Mouse (Mus musculus): ENCODE results near the gene Apba2. TPM values are rescaled to one million over a fixed set of nuclear protein-coding genes. Genes with fewer than 3 reads are reported as not detected.

The Apba2 gene
- polyA plus RNA-seq, 1 experiment: not detected

- Histone ChIP-seq H3K4me2 (ENCODE audit: low read depth) (no peak overlapping the region), H3K27me3 (ENCODE audit: control insufficient read depth, insufficient read depth, insufficient read length) (no peaks in the 10 kb centered on the region), H3ac (ENCODE audit: control insufficient read depth, insufficient read length) (no peak overlapping the region), H3K36me3 (ENCODE audit: control insufficient read depth, insufficient read depth) (no peaks in the 10 kb centered on the region), H3K4me3 (no peak overlapping the region), H3K79me2 (ENCODE audit: control insufficient read depth, insufficient read depth) (no peaks in the 10 kb centered on the region)
- TF ChIP-seq MYOG (IDR thresholded peaks at IDR 0.05; ENCODE audit: control insufficient read depth in 1 of 3, insufficient read depth in 1 of 3, insufficient read length in 2 of 3, low read depth in 2 of 3) (no peak), USF1 (IDR thresholded peaks at IDR 0.05; ENCODE audit: low read depth) (no peak), REST (IDR thresholded peaks at IDR 0.05; ENCODE audit: insufficient read depth, insufficient read length) (no peak), POLR2A (IDR thresholded peaks at IDR 0.05; ENCODE audit: insufficient read length, low read depth) (no peak), E2F4 (IDR thresholded peaks at IDR 0.05; ENCODE audit: insufficient read depth) (no peak), MYOD1 (IDR thresholded peaks at IDR 0.05; ENCODE audit: control insufficient read depth in 1 of 3, insufficient read length in 2 of 3, low read depth in 2 of 3) (no peak), CEBPB (IDR thresholded peaks at IDR 0.05; ENCODE audit: insufficient read depth, poor library complexity, severe bottlenecking) (no peak), TCF12 (IDR thresholded peaks at IDR 0.05; ENCODE audit: insufficient read depth, poor library complexity, severe bottlenecking) (no peak), POLR2AphosphoS2 (IDR thresholded peaks at IDR 0.05; ENCODE audit: insufficient read length, low read depth) (no peak), SRF (IDR thresholded peaks at IDR 0.05; ENCODE audit: control insufficient read depth, insufficient read length, low read depth) (no peak), MAX (IDR thresholded peaks at IDR 0.05; ENCODE audit: low read depth) (no peak), TCF3 (IDR thresholded peaks at IDR 0.05; ENCODE audit: insufficient read length, low read depth) (no peak)
Measured at GRCm38 (mm10) chr7:64552523-64553190, 51.2 kb downstream of the Apba2 start.

DNA sequence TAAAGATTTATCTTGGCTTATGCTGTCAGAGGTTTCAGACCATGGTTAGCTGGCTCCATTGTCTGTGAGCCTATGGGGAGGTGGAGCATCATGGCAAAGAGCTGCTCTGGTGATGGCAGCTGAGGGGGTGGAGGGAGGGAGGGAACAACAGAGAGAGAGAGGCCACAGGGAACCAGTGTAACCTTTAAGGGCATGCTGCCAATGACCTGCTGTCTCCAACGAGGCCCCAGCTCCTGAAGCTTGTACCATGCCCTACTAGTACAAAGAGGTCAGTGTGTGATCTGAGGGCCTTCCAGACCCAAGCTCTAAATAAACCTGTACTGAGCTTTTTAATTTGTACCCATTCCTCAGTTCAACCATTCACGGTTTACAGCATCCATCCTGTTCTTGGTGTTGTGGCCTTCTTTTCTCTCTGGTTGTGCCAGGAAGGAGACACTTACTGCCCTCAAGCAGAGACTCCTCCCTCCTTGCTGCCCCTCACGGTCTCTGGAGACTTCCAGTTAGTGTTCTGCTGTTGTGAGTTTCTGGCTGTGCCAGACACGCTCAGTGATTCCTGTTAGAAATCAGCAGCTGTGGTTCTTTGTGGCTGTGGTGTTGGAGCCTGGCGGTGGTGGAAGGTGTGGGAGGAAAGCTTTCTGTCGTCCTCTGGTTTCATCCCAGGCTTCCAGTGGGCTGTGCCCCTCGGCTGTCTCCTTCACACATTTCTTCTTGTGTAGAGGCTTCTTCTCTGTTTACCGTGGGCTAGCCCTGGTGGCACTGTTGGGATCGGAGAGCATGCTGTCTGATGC lies 60.4 kb downstream of the Apba2 start:
- H3K36me3 ChIP-seq (ENCODE audit: control insufficient read depth, insufficient read depth): no peaks in the 10 kb centered on the region
- no peak overlapping the region for H3K4me3 ChIP-seq
- H3K4me2 ChIP-seq (ENCODE audit: low read depth): no peak overlapping the region
- H3ac ChIP-seq (ENCODE audit: control insufficient read depth, insufficient read length): no peak overlapping the region
- TF ChIP-seq TCF12 (IDR thresholded peaks at IDR 0.05; ENCODE audit: insufficient read depth, poor library complexity, severe bottlenecking): no peak
- no peak for TF ChIP-seq MYOD1 (IDR thresholded peaks at IDR 0.05; ENCODE audit: control insufficient read depth in 1 of 3, insufficient read length in 2 of 3, low read depth in 2 of 3)
- no peak for TF ChIP-seq MYOG (IDR thresholded peaks at IDR 0.05; ENCODE audit: control insufficient read depth in 1 of 3, insufficient read depth in 1 of 3, insufficient read length in 2 of 3, low read depth in 2 of 3)
- TF ChIP-seq POLR2AphosphoS2 (IDR thresholded peaks at IDR 0.05; ENCODE audit: insufficient read length, low read depth): no peak
- TF ChIP-seq MAX (IDR thresholded peaks at IDR 0.05; ENCODE audit: low read depth): no peak
- TF ChIP-seq TCF3 (IDR thresholded peaks at IDR 0.05; ENCODE audit: insufficient read length, low read depth): no peak
- TF ChIP-seq E2F4 (IDR thresholded peaks at IDR 0.05; ENCODE audit: insufficient read depth): no peak
- no peak for TF ChIP-seq SRF (IDR thresholded peaks at IDR 0.05; ENCODE audit: control insufficient read depth, insufficient read length, low read depth)
- TF ChIP-seq CEBPB (IDR thresholded peaks at IDR 0.05; ENCODE audit: insufficient read depth, poor library complexity, severe bottlenecking): no peak
- TF ChIP-seq REST (IDR thresholded peaks at IDR 0.05; ENCODE audit: insufficient read depth, insufficient read length): no peak
- TF ChIP-seq USF1 (IDR thresholded peaks at IDR 0.05; ENCODE audit: low read depth): no peak
- no peaks in the 10 kb centered on the region for H3K79me2 ChIP-seq (ENCODE audit: control insufficient read depth, insufficient read depth)
- no peaks in the 10 kb centered on the region for H3K27me3 ChIP-seq (ENCODE audit: control insufficient read depth, insufficient read depth, insufficient read length)

- Histone ChIP-seq H3K4me3 (no peak overlapping the region), H3K79me2 (ENCODE audit: control insufficient read depth, insufficient read depth) (no peaks in the 10 kb centered on the region), H3K27me3 (ENCODE audit: control insufficient read depth, insufficient read depth, insufficient read length) (no peaks in the 10 kb centered on the region), H3K36me3 (ENCODE audit: control insufficient read depth, insufficient read depth) (no peaks in the 10 kb centered on the region), H3ac (ENCODE audit: control insufficient read depth, insufficient read length) (no peak overlapping the region), H3K4me2 (ENCODE audit: low read depth) (no peak overlapping the region)
- TF ChIP-seq TCF3 (IDR thresholded peaks at IDR 0.05; ENCODE audit: insufficient read length, low read depth): no peak
- TF ChIP-seq MAX (IDR thresholded peaks at IDR 0.05; ENCODE audit: low read depth): no peak
- no peak for TF ChIP-seq MYOG (IDR thresholded peaks at IDR 0.05; ENCODE audit: control insufficient read depth in 1 of 3, insufficient read depth in 1 of 3, insufficient read length in 2 of 3, low read depth in 2 of 3)
- no peak for TF ChIP-seq POLR2AphosphoS2 (IDR thresholded peaks at IDR 0.05; ENCODE audit: insufficient read length, low read depth)
- no peak for TF ChIP-seq CEBPB (IDR thresholded peaks at IDR 0.05; ENCODE audit: insufficient read depth, poor library complexity, severe bottlenecking)
- no peak for TF ChIP-seq MYOD1 (IDR thresholded peaks at IDR 0.05; ENCODE audit: control insufficient read depth in 1 of 3, insufficient read length in 2 of 3, low read depth in 2 of 3)
- no peak for TF ChIP-seq POLR2A (IDR thresholded peaks at IDR 0.05; ENCODE audit: insufficient read length, low read depth)
- TF ChIP-seq REST (IDR thresholded peaks at IDR 0.05; ENCODE audit: insufficient read depth, insufficient read length): no peak
- no peak for TF ChIP-seq USF1 (IDR thresholded peaks at IDR 0.05; ENCODE audit: low read depth)
- TF ChIP-seq TCF12 (IDR thresholded peaks at IDR 0.05; ENCODE audit: insufficient read depth, poor library complexity, severe bottlenecking): no peak
- no peak for TF ChIP-seq E2F4 (IDR thresholded peaks at IDR 0.05; ENCODE audit: insufficient read depth)
- TF ChIP-seq SRF (IDR thresholded peaks at IDR 0.05; ENCODE audit: control insufficient read depth, insufficient read length, low read depth): no peak
Measured at GRCm38 (mm10) chr7:64564891-64565571, 63.5 kb downstream of the Apba2 start.

All from myocyte (in vitro differentiated cells).